Comparison of ENCODE assay signal across 8 mouse cellular contexts in genomic region chr6:71980165-71980564, GRCm38 (mm10).
DNase-seq lines count a peak whose midpoint lies in the region; ATAC-seq lines count a peak whose summit lies in the region.

No protein-coding gene starts in this region.

- H3K4me3 ChIP-seq in heart, embryonic 12.5 days: no peak overlapping the region

- peaks cover 55% of the 10 kb centered on the region for H3K36me3 ChIP-seq in heart, embryonic 12.5 days

- no peaks in the 10 kb centered on the region for H3K9me3 ChIP-seq in heart, embryonic 12.5 days (replicated peaks)

- intact Hi-C loops in gastrocnemius, postnatal 36 days (cut with DNase I): no loop called here

- no peak for ATAC-seq in heart, embryonic 12.5 days (ENCODE audit: insufficient number of reproducible peaks, low FRiP score)
- ATAC-seq in megakaryocyte, adult 5-6 weeks (ENCODE audit: poor library complexity, severe bottlenecking): peak; percentile 64

- peaks cover 50% of the 10 kb centered on the region for H3K4me1 ChIP-seq in heart, embryonic 12.5 days (replicated peaks)

- no peak overlapping the region for H3K9ac ChIP-seq in heart, embryonic 12.5 days

- peak overlapping the region; percentile 87 for H3K27ac ChIP-seq in heart, embryonic 12.5 days (ENCODE audit: poor library complexity, severe bottlenecking)

- no peaks in the 10 kb centered on the region for H3K27me3 ChIP-seq in heart, embryonic 12.5 days (replicated peaks)

- DNase-seq in heart, adult 8-10 months (ENCODE audit: low spot score): no peak
- peak; percentile 89 for DNase-seq in CD4-positive helper T cell, adult 2 months (ENCODE audit: low read depth, low spot score)
- peak; percentile 4 for DNase-seq in c-Kit-positive CD71-positive TER-119-negative erythroid progenitor cells, embryonic 14.5 days (ENCODE audit: low read depth)
- no peak for DNase-seq in kidney, adult 9 months
- DNase-seq in gastrocnemius, adult 8-10 months (ENCODE audit: low spot score in 2 of 2): no peak
- DNase-seq in gastrocnemius, postnatal 36 days: no peak

- 39% methylated on average over 8 of the region's 8 CpGs for WGBS in heart, embryonic 12.5 days

- H3K4me2 ChIP-seq in heart, embryonic 12.5 days: no peak overlapping the region

Comparison
In these comparisons a context has a peak if more than half of its experiments do, and no peak if none do; other contexts are left out.
1. DNase-seq: peak in CD4-positive helper T cell, adult 2 months (single experiment) and c-Kit-positive CD71-positive TER-119-negative erythroid progenitor cells, embryonic 14.5 days (single experiment); none in heart, adult 8-10 months (single experiment), kidney, adult 9 months (single experiment), gastrocnemius, adult 8-10 months (0 of 2) and gastrocnemius, postnatal 36 days (0 of 2).